Mouse (Mus musculus) fibroblast of lung, adult 2 months (primary cell): ENCODE measurements at regions not wholly inside any gene's neighbourhood (a gene's known extent, or its start where the extent isn't known, plus 50 kb on each side); places are given as distances from the start of the nearest gene placed in this dataset.

Experiments
- DNase-seq: peaks from one replicate; pipeline ENCODE4 v3.0.0-alpha.2; 2011; ENCODE audit warnings: low read depth

- DNase-seq, result no peak
Observed at GRCm38 (mm10) chr16:9339456-9339855, 509.6 kb downstream of the 1810013L24Rik start.

GRCm38 (mm10) chr16:9341245-9341644 is 511.3 kb downstream of the 1810013L24Rik start:
- DNase-seq, result no peak

GRCm38 (mm10) chr16:9353811-9354210 is 523.9 kb downstream of the 1810013L24Rik start:
- no peak for DNase-seq

- no peak for DNase-seq
Observed at GRCm38 (mm10) chr16:9354331-9355030, 524.6 kb downstream of the 1810013L24Rik start.

GRCm38 (mm10) chr16:9358651-9359050 is 528.8 kb downstream of the 1810013L24Rik start:
- DNase-seq, result no peak

GRCm38 (mm10) chr16:9359399-9360135 is 529.7 kb downstream of the 1810013L24Rik start:
- DNase-seq, result peak; percentile 16

GRCm38 (mm10) chr16:9360741-9361255 is 530.9 kb downstream of the 1810013L24Rik start:
- DNase-seq, result no peak

GRCm38 (mm10) chr16:9362116-9362515 is 532.2 kb downstream of the 1810013L24Rik start:
- no peak for DNase-seq

- DNase-seq, result no peak
Observed at GRCm38 (mm10) chr16:9364105-9364504, 534.2 kb downstream of the 1810013L24Rik start.

- no peak for DNase-seq
Observed at GRCm38 (mm10) chr16:9390986-9391385, 561.1 kb downstream of the 1810013L24Rik start.

- no peak for DNase-seq
Observed at GRCm38 (mm10) chr16:9404736-9405135, 574.8 kb downstream of the 1810013L24Rik start.

GRCm38 (mm10) chr16:9408196-9408595 is 578.3 kb downstream of the 1810013L24Rik start:
- no peak for DNase-seq

- DNase-seq, result no peak
Observed at GRCm38 (mm10) chr16:9430509-9430908, 564.9 kb downstream of the Grin2a start.

GRCm38 (mm10) chr16:9439300-9439856 is 556.0 kb downstream of the Grin2a start:
- no peak for DNase-seq

- DNase-seq, result no peak
Observed at GRCm38 (mm10) chr16:9439891-9440290, 555.5 kb downstream of the Grin2a start.

GRCm38 (mm10) chr16:9452058-9452457 is 543.3 kb downstream of the Grin2a start:
- DNase-seq, result no peak

GRCm38 (mm10) chr16:9457574-9457973 is 537.8 kb downstream of the Grin2a start:
- DNase-seq, result no peak

- no peak for DNase-seq
Observed at GRCm38 (mm10) chr16:9462497-9462896, 532.9 kb downstream of the Grin2a start.

GRCm38 (mm10) chr16:9469394-9469793 is 526.0 kb downstream of the Grin2a start:
- no peak for DNase-seq

- no peak for DNase-seq
Observed at GRCm38 (mm10) chr16:9485291-9485690, 510.1 kb downstream of the Grin2a start.

- no peak for DNase-seq
Observed at GRCm38 (mm10) chr16:9498301-9498700, 497.1 kb downstream of the Grin2a start.

GRCm38 (mm10) chr16:9501713-9502112 is 493.6 kb downstream of the Grin2a start:
- no peak for DNase-seq

- DNase-seq, result no peak
Observed at GRCm38 (mm10) chr16:9509666-9510065, 485.7 kb downstream of the Grin2a start.
